Mouse (Mus musculus) CD4-positive naive resting alpha-beta T cell, adult 57 days (primary cell): ENCODE data around the gene Lce6a. TPM values are rescaled to one million over a fixed set of nuclear protein-coding genes. Genes with fewer than 3 reads are reported as not detected.

Source experiments
- total RNA-seq: library from RNA; stranded (reverse); gene quantifications from one replicate; pipeline ENCODE4 v1.2.4, GENCODE M21; 2023

Lce6a gene
- not detected for total RNA-seq

DNA sequence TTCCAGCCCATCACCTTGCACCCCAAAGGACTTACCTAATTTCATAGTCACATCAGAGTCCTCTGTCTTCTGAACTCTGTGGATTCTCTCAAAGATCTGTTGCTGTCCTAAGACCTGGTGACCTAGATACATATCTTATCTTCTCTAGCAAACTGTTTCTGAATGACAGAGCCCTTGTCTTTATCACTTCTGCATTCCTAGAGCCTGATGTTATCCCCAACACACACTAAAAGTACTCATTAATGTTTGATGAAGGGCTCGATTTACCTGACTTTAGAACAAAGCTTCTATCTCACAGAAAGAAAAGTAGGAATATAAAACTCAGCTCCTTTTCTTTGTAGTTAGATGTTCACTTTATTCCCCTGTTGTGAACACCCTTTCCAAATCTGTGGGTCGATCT, at the start of gene Lce6a:
Lce6a (minus strand) TSS at position 101 of the 400 bp plus-strand sequence.

GRCm38 (mm10) chr3:92670215-92670614, 48.8 kb upstream of the Lce6a start, which contains the start of gene Lce1a2:
Gene Lce1a2, minus strand, starts transcription at chr3:92670315.

DNA sequence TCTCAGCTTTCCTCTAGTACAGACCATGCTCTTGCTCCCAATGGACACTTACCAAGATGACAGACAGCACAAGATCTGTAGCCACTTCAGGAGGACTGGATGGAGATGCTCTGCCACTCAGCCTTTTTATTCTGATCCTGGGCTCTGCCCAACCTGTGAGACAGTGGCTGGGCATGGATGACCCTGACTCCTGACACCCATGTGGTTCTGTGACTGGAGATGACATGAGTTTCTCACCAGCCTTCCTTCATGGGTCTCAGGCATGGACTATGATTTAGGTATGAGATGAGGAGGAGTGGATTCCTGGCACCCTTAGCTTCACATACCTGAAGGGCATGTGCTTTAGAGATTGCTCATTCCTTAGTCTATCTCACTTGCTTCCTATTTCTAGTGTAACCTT, 35.4 kb upstream of the Lce6a start, which contains the start of gene Lce1b:
Lce1b (minus strand) TSS at position 101 of the 400 bp plus-strand sequence.

GRCm38 (mm10) chr3:92648207-92648606, 26.7 kb upstream of the Lce6a start, which contains the start of gene Lce1a1:
Gene Lce1a1, minus strand, starts transcription at chr3:92648307.

GRCm38 (mm10) chr3:92607392-92607791, 14.1 kb downstream of the Lce6a start, which contains the start of gene 2210017I01Rik:
Gene 2210017I01Rik, minus strand, starts transcription at chr3:92607492.

GRCm38 (mm10) chr3:92588858-92589257, 32.6 kb downstream of the Lce6a start, which contains the start of gene Smcp:
Gene Smcp, minus strand, starts transcription at chr3:92588997.

GRCm38 (mm10) chr3:92573449-92574041, 47.9 kb downstream of the Lce6a start, which contains the start of gene Ivl:
Gene Ivl, minus strand, starts transcription at chr3:92573735.

Other genes with a start within 250 kb of the Lce6a start
- gene Sprr2h, start 236.0 kb downstream of the Lce6a start, total RNA-seq, result not detected
- gene Sprr2i, start 213.7 kb downstream of the Lce6a start, total RNA-seq, result not detected
- not detected for gene Sprr2j-ps, start 203.6 kb downstream of the Lce6a start, total RNA-seq
- gene Gm9774, start 192.2 kb downstream of the Lce6a start, total RNA-seq, result 4.4 TPM
- not detected for gene Sprr2k, start 189.1 kb downstream of the Lce6a start, total RNA-seq
- not detected for gene Sprr1b, start 182.9 kb downstream of the Lce6a start, total RNA-seq
- gene Sprr3, start 162.9 kb downstream of the Lce6a start, total RNA-seq, result not detected
- gene Sprr1a, start 135.8 kb downstream of the Lce6a start, total RNA-seq, result not detected
- not detected for gene Sprr4, start 121.2 kb downstream of the Lce6a start, total RNA-seq
- not detected for gene 2310046K23Rik, start 87.1 kb downstream of the Lce6a start, total RNA-seq
- gene Ivl, start 47.9 kb downstream of the Lce6a start, total RNA-seq, result not detected
- not detected for gene Smcp, start 32.7 kb downstream of the Lce6a start, total RNA-seq
- gene 2210017I01Rik, start 14.2 kb downstream of the Lce6a start, total RNA-seq, result not detected
- not detected for gene Lce1a1, start 26.6 kb upstream of the Lce6a start, total RNA-seq
- not detected for gene Lce1b, start 35.3 kb upstream of the Lce6a start, total RNA-seq
- not detected for gene Lce1a2, start 48.7 kb upstream of the Lce6a start, total RNA-seq
- not detected for gene Lce1c, start 57.6 kb upstream of the Lce6a start, total RNA-seq
- gene Lce1d, start 65.5 kb upstream of the Lce6a start, total RNA-seq, result not detected
- gene Lce1e, start 87.4 kb upstream of the Lce6a start, total RNA-seq, result not detected
- not detected for gene Lce1f, start 98.7 kb upstream of the Lce6a start, total RNA-seq
- not detected for gene Gm38119, start 117.4 kb upstream of the Lce6a start, total RNA-seq
- gene Lce1g, start 130.7 kb upstream of the Lce6a start, total RNA-seq, result not detected
- gene Lce1h, start 143.4 kb upstream of the Lce6a start, total RNA-seq, result not detected
- gene Lce1i, start 157.2 kb upstream of the Lce6a start, total RNA-seq, result not detected
- not detected for gene Lce1j, start 168.9 kb upstream of the Lce6a start, total RNA-seq
- not detected for gene Lce1k, start 186.2 kb upstream of the Lce6a start, total RNA-seq
- gene Kprp, start 205.6 kb upstream of the Lce6a start, total RNA-seq, result not detected
- not detected for gene Lce1l, start 229.6 kb upstream of the Lce6a start, total RNA-seq
- not detected for gene 2310050C09Rik, start 248.6 kb upstream of the Lce6a start, total RNA-seq